Mouse (Mus musculus): ENCODE measurements around the gene Eif1.
"Not testable (repeated sequence)": the region's sequence is repeated elsewhere in the genome, so short reads cannot be mapped to it uniquely, and the experiment has no call there.

Gene Eif1

GRCm38 (mm10) chr11:100355151-100355951 is 35.7 kb downstream of the Eif1 start:
- no peak for DNase-seq

GRCm38 (mm10) chr11:100355972-100356818 is 36.5 kb downstream of the Eif1 start, which contains the start of gene Hap1:
TSS of gene Hap1 (minus strand) at chr11:100356128.
- peak; percentile 71 for DNase-seq

GRCm38 (mm10) chr11:100356819-100357211 is 37.1 kb downstream of the Eif1 start:
- no peak for DNase-seq

GRCm38 (mm10) chr11:100357408-100357807 is 37.7 kb downstream of the Eif1 start:
- DNase-seq, result no peak

- no peak for DNase-seq
Measured at GRCm38 (mm10) chr11:100360175-100360574, 40.5 kb downstream of the Eif1 start.

- DNase-seq, result not testable (repeated sequence)
Measured at GRCm38 (mm10) chr11:100361059-100361458, 41.4 kb downstream of the Eif1 start.

GRCm38 (mm10) chr11:100362209-100362978 is 42.7 kb downstream of the Eif1 start:
- DNase-seq, result peak; percentile 54

- DNase-seq, result peak; percentile 67
Measured at GRCm38 (mm10) chr11:100362979-100363562, 43.4 kb downstream of the Eif1 start.

- no peak for DNase-seq
Measured at GRCm38 (mm10) chr11:100369145-100369544, 49.5 kb downstream of the Eif1 start.

- no peak for DNase-seq
Measured at GRCm38 (mm10) chr11:100369822-100370221, 50.1 kb downstream of the Eif1 start.

Measured in kidney, adult 11 months (tissue).